ENCODE assay signal across 8 mouse cellular contexts in the genomic region with DNA sequence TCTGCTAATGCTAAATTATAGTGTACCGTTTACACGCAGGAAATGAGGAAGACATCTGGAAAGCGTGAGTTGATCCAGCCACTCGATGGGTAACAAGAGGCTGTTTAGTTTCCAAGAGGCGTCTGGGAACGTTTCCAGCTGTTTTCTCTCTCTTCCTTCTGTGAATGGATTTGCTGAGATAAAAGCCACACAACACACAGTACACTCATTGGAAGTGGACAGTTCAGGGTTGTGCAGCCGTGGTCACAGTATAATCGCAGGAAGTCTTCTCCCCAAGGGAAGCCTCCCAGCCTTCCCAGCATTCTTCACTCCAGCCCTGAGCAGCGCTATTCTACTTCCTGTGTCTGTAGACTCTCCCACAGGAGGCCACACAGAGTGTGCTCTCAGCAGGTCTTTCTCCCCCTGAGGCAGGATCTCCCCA. TPM values are rescaled to one million over a fixed set of nuclear protein-coding genes. Genes with fewer than 3 reads are reported as not detected.
DNase-seq lines count a peak whose midpoint lies in the region; ATAC-seq and TF ChIP-seq lines count a peak whose summit lies in the region.

No protein-coding gene starts in this region.

- WGBS in hindbrain, embryonic 10.5 days, result 72% methylated on average over 9 of the region's 9 CpGs
- 79% methylated on average over 9 of the region's 9 CpGs for WGBS in hindbrain, embryonic 11.5 days
- 32% methylated on average over 9 of the region's 9 CpGs for WGBS in forebrain, postnatal 0 days

- peaks cover 43% of the 10 kb centered on the region for H3K36me3 ChIP-seq in hindbrain, embryonic 10.5 days
- no peaks in the 10 kb centered on the region for H3K36me3 ChIP-seq in hindbrain, embryonic 11.5 days (ENCODE audit: control insufficient read depth, insufficient read depth, low read length)
- no peaks in the 10 kb centered on the region; the same call in 1 of the 2 replicates for H3K36me3 ChIP-seq in forebrain, postnatal 0 days (ENCODE audit: insufficient read depth)

- H3K4me2 ChIP-seq in hindbrain, embryonic 11.5 days (replicated peaks; ENCODE audit: low read depth, low read length), result no peak overlapping the region
- no peak overlapping the region for H3K4me2 ChIP-seq in forebrain, postnatal 0 days (ENCODE audit: low read depth)

- no peak overlapping the region for H3K4me3 ChIP-seq in hindbrain, embryonic 10.5 days
- H3K4me3 ChIP-seq in hindbrain, embryonic 11.5 days (ENCODE audit: low read depth, low read length), result no peak overlapping the region
- H3K4me3 ChIP-seq in forebrain, postnatal 0 days (ENCODE audit: low read depth, low read length), result no peak overlapping the region

- no peaks in the 10 kb centered on the region for H3K4me1 ChIP-seq in hindbrain, embryonic 10.5 days (replicated peaks)
- no peaks in the 10 kb centered on the region for H3K4me1 ChIP-seq in hindbrain, embryonic 11.5 days (replicated peaks; ENCODE audit: control insufficient read depth, insufficient read depth, low read length)
- no peaks in the 10 kb centered on the region for H3K4me1 ChIP-seq in forebrain, postnatal 0 days (ENCODE audit: insufficient read depth)

- no peak for TF ChIP-seq CTCF in forebrain, postnatal 0 days (IDR thresholded peaks at IDR 0.05; ENCODE audit: low read depth)

- H3K27ac ChIP-seq in hindbrain, embryonic 10.5 days, result 0 out of 2 replicates have a peak overlapping the region, but pooled peaks have one; percentile 12
- no peak overlapping the region for H3K27ac ChIP-seq in hindbrain, embryonic 11.5 days (ENCODE audit: low read depth, low read length)
- H3K27ac ChIP-seq in forebrain, postnatal 0 days (ENCODE audit: low read depth, low read length), result peak overlapping the region; percentile 16

- no peak overlapping the region for H3K9ac ChIP-seq in hindbrain, embryonic 11.5 days (ENCODE audit: low read depth, low read length)
- no peak overlapping the region for H3K9ac ChIP-seq in forebrain, postnatal 0 days

- H3K27me3 ChIP-seq in hindbrain, embryonic 10.5 days (ENCODE audit: insufficient read depth, poor library complexity, severe bottlenecking), result no peaks in the 10 kb centered on the region
- no peaks in the 10 kb centered on the region for H3K27me3 ChIP-seq in hindbrain, embryonic 11.5 days (ENCODE audit: control insufficient read depth, insufficient read depth, low read length)
- no peaks in the 10 kb centered on the region for H3K27me3 ChIP-seq in forebrain, postnatal 0 days (ENCODE audit: insufficient read depth, low read length)

- DNase-seq in hindbrain, embryonic 10.5 days (ENCODE audit: low spot score), result no peak
- DNase-seq in hindbrain, embryonic 11.5 days (ENCODE audit: low spot score), result no peak
- DNase-seq in forebrain, postnatal 0 days, result peak; percentile 69
- DNase-seq in heart, postnatal 4 days, result peak; percentile 80
- DNase-seq in layer of hippocampus, postnatal 10 days (ENCODE audit: low spot score in 2 of 2), result peak; percentile 44 to 54
- peak; percentile 84 for DNase-seq in lung, postnatal 36 days
- DNase-seq in Muller cell, postnatal 12 days (ENCODE audit: inconsistent ontology term), result no peak

- no peaks in the 10 kb centered on the region for H3K9me3 ChIP-seq in hindbrain, embryonic 10.5 days
- H3K9me3 ChIP-seq in hindbrain, embryonic 11.5 days (ENCODE audit: control insufficient read depth, low read length), result no peaks in the 10 kb centered on the region
- H3K9me3 ChIP-seq in forebrain, postnatal 0 days (ENCODE audit: low read length), result no peaks in the 10 kb centered on the region

- no peak for ATAC-seq in hindbrain, embryonic 11.5 days (ENCODE audit: low FRiP score)
- ATAC-seq in forebrain, postnatal 0 days, result peak; percentile 86
- no peak for ATAC-seq in megakaryocyte progenitor cell, adult 5-6 weeks (replicated peaks; ENCODE audit: poor library complexity)

RNA-seq across cellular contexts. Expression of a gene that starts 22.0 kb away (rescaled TPM):
- 12.9 and 13.5 TPM in 2 replicates for polyA plus RNA-seq in hindbrain, embryonic 10.5 days (2016; fragmentation: Nextera tagmentation; extraction: Ambion mirVana)
- 6.2 and 7.2 TPM in 2 replicates for polyA plus RNA-seq in hindbrain, embryonic 11.5 days (2014; fragmentation: Nextera tagmentation; extraction: Ambion mirVana)
- total RNA-seq in forebrain, postnatal 0 days (2014; rRNA removed), result 5.3 and 7.5 TPM in 2 replicates
- polyA plus RNA-seq in forebrain, postnatal 0 days (2015; fragmentation: Nextera tagmentation; extraction: Ambion mirVana), result 2.3 and 3.8 TPM in 2 replicates
- 10 to 100 TPM; 10.4 to 10.5 TPM for total RNA-seq in heart, postnatal 4 days (2021)
- total RNA-seq in layer of hippocampus, postnatal 10 days (2021), result 1 to 10 TPM; 7.5 to 8.1 TPM
- total RNA-seq in megakaryocyte progenitor cell, adult 5-6 weeks (2015), result 6.4 and 8.0 TPM in 2 replicates
- 5.6 and 5.7 TPM in 2 replicates for total RNA-seq in megakaryocyte progenitor cell, adult 5-6 weeks (2017)

Comparison
In these comparisons a context has a peak if more than half of its experiments do, and no peak if none do; other contexts are left out.
1. DNase-seq: peak in forebrain, postnatal 0 days (single experiment), heart, postnatal 4 days (single experiment), layer of hippocampus, postnatal 10 days (2 of 2) and lung, postnatal 36 days (single experiment); none in hindbrain, embryonic 10.5 days (single experiment), hindbrain, embryonic 11.5 days (single experiment) and Muller cell, postnatal 12 days (single experiment).